Comparison of ENCODE assay signal across 8 mouse cellular contexts in the genomic region with DNA sequence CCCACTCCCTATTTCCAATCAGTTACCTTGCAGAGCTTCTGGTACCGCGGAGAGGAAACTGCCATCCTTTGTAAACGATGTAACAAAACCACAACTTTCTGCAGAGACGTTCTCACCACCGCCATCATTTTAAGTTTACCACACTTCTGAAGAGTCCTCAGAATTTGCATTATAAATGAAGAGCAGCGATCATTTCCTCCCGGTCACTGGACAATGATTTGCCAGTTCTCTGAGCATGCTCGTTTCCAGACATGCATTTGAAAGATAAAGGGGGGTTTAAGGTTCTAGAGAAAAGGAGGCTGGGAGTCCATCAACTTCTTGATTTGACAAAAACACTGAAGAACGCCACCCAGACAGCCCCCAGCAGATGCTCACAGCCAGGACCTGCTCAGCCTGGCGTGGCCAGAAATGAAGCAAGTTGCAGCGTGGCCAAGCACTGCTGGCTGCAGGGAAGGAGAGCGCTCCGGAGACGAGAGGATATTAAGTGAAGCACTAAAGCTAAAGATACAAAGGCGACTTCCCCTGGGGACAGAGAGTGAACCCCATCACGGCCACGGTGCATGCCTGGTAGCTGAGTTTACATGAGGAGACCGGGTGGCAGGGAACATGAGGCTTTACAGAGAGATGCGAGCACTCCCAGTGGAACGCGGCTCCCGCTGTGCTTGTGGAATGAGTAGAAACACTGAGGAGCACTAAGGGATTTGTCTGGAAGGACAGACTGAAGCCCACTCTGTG.
A peak's percentile ranks its signal among the peaks of the same experiment; 100 is the strongest.
DNase-seq lines count a peak whose midpoint lies in the region; ATAC-seq and TF ChIP-seq lines count a peak whose summit lies in the region.

No protein-coding gene starts in this region.

- no peaks in the 10 kb centered on the region for H3K9me3 ChIP-seq in forebrain, embryonic 15.5 days
- no peaks in the 10 kb centered on the region for H3K9me3 ChIP-seq in midbrain, postnatal 0 days (ENCODE audit: low read length)

- 3% methylated on average over 22 of the region's 22 CpGs for WGBS in forebrain, embryonic 15.5 days
- 5% methylated on average over 22 of the region's 22 CpGs for WGBS in midbrain, postnatal 0 days

- peaks cover 10% of the 10 kb centered on the region for H3K4me1 ChIP-seq in forebrain, embryonic 15.5 days
- no peaks in the 10 kb centered on the region; the same call in 1 of the 2 replicates for H3K4me1 ChIP-seq in midbrain, postnatal 0 days (ENCODE audit: insufficient read depth, low read length)

- H3K36me3 ChIP-seq in forebrain, embryonic 15.5 days = no peaks in the 10 kb centered on the region
- no peaks in the 10 kb centered on the region for H3K36me3 ChIP-seq in midbrain, postnatal 0 days (ENCODE audit: insufficient read depth, low read length)

- peak overlapping the region; percentile 64 for H3K9ac ChIP-seq in forebrain, embryonic 15.5 days (replicated peaks)
- H3K9ac ChIP-seq in midbrain, postnatal 0 days (replicated peaks; ENCODE audit: low read length, poor library complexity, severe bottlenecking) = peak overlapping the region; percentile 52

- 0 out of 2 replicates have a peak, but pooled peaks have one; percentile 15 for TF ChIP-seq CTCF in midbrain, postnatal 0 days (IDR thresholded peaks at IDR 0.05)

- peak overlapping the region; percentile 85 for H3K4me2 ChIP-seq in forebrain, embryonic 15.5 days (replicated peaks)
- peak overlapping the region; percentile 64 for H3K4me2 ChIP-seq in midbrain, postnatal 0 days (ENCODE audit: low read depth, low read length, poor library complexity, severe bottlenecking)

- peak; percentile 47 for DNase-seq in layer of hippocampus, adult 11-12 months (ENCODE audit: low spot score)
- DNase-seq in layer of hippocampus, adult 9-10 months (ENCODE audit: low spot score) = no peak
- peak; percentile 14 for DNase-seq in cerebellum, adult 11 months
- peak; percentile 43 to 49 for DNase-seq in layer of hippocampus, postnatal 14 days (ENCODE audit: low spot score in 2 of 2)
- DNase-seq in midbrain, postnatal 0 days (ENCODE audit: low spot score) = peak; percentile 60
- no peak for DNase-seq in adrenal gland, adult (ENCODE audit: inconsistent age in 2 of 2, low spot score in 1 of 2)
- no peak for DNase-seq in spleen, adult 12 weeks (ENCODE audit: low spot score)

- H3K27ac ChIP-seq in forebrain, embryonic 15.5 days (replicated peaks) = peak overlapping the region; percentile 27; the same call in 1 of the 2 replicates
- peak overlapping the region; percentile 21; the same call in 1 of the 2 replicates for H3K27ac ChIP-seq in midbrain, postnatal 0 days (ENCODE audit: low read depth, low read length)

- peak overlapping the region; percentile 51 for H3K4me3 ChIP-seq in forebrain, embryonic 15.5 days
- H3K4me3 ChIP-seq in midbrain, postnatal 0 days (ENCODE audit: low read depth, low read length) = peak overlapping the region; percentile 61

- H3K27me3 ChIP-seq in forebrain, embryonic 15.5 days = no peaks in the 10 kb centered on the region
- H3K27me3 ChIP-seq in midbrain, postnatal 0 days (ENCODE audit: insufficient read depth, low read length) = no peaks in the 10 kb centered on the region

- ATAC-seq in forebrain, embryonic 15.5 days (replicated peaks) = peak; percentile 65
- ATAC-seq in midbrain, postnatal 0 days (ENCODE audit: low FRiP score) = peak; percentile 42; the same call in 1 of the 2 replicates

Comparison
In these comparisons a context has a peak if more than half of its experiments do, and no peak if none do; other contexts are left out.
1. DNase-seq: peak in layer of hippocampus, adult 11-12 months (single experiment), cerebellum, adult 11 months (single experiment), layer of hippocampus, postnatal 14 days (2 of 2) and midbrain, postnatal 0 days (single experiment); none in layer of hippocampus, adult 9-10 months (single experiment), adrenal gland, adult (0 of 2) and spleen, adult 12 weeks (single experiment).